Mouse (Mus musculus) right cerebral cortex, postnatal 10 days (tissue): Measurements from ENCODE around the gene Vangl1.

Source experiments
- DNase-seq, 2 experiments: peaks; one replicate each; pipeline ENCODE4 v3.0.0; 2021; ENCODE audit warnings: low spot score in 2 of 2

Gene Vangl1

GRCm38 (mm10) chr3:102142947-102143346 lies 61.5 kb downstream of the Vangl1 start:
- no peak for DNase-seq

GRCm38 (mm10) chr3:102141893-102142292 lies 62.6 kb downstream of the Vangl1 start:
- DNase-seq = no peak

- no peak for DNase-seq
Observed at GRCm38 (mm10) chr3:102141451-102141850, 63.0 kb downstream of the Vangl1 start.

GRCm38 (mm10) chr3:102140606-102141005 lies 63.9 kb downstream of the Vangl1 start:
- DNase-seq = no peak

GRCm38 (mm10) chr3:102138899-102139298 lies 65.6 kb downstream of the Vangl1 start:
- no peak for DNase-seq

- no peak for DNase-seq
Observed at GRCm38 (mm10) chr3:102137158-102137557, 67.3 kb downstream of the Vangl1 start.

GRCm38 (mm10) chr3:102135389-102136113 lies 68.9 kb downstream of the Vangl1 start:
- no peak for DNase-seq

GRCm38 (mm10) chr3:102131627-102132324 lies 72.7 kb downstream of the Vangl1 start:
- DNase-seq = no peak

GRCm38 (mm10) chr3:102130478-102130877 lies 74.0 kb downstream of the Vangl1 start:
- no peak for DNase-seq

GRCm38 (mm10) chr3:102128242-102128641 lies 76.3 kb downstream of the Vangl1 start:
- DNase-seq = no peak

- no peak for DNase-seq
Observed at GRCm38 (mm10) chr3:102127114-102127513, 77.4 kb downstream of the Vangl1 start.

- no peak for DNase-seq
Observed at GRCm38 (mm10) chr3:102125546-102125945, 78.9 kb downstream of the Vangl1 start.

GRCm38 (mm10) chr3:102123654-102124053 lies 80.8 kb downstream of the Vangl1 start:
- DNase-seq = no peak

- DNase-seq = no peak
Observed at GRCm38 (mm10) chr3:102122046-102122445, 82.4 kb downstream of the Vangl1 start.

- no peak for DNase-seq
Observed at GRCm38 (mm10) chr3:102120947-102121346, 83.5 kb downstream of the Vangl1 start.

GRCm38 (mm10) chr3:102111979-102112599 lies 92.4 kb downstream of the Vangl1 start:
- no peak for DNase-seq

GRCm38 (mm10) chr3:102108201-102108600 lies 96.3 kb downstream of the Vangl1 start:
- no peak for DNase-seq

GRCm38 (mm10) chr3:102103811-102104565 lies 100.5 kb downstream of the Vangl1 start:
- DNase-seq = no peak
